Mouse (Mus musculus) MEL (cell line): ENCODE measurements around the gene Rapgef4. TPM values are rescaled to one million over a fixed set of nuclear protein-coding genes. Genes with fewer than 3 reads are reported as not detected.

Experiments used
- DNase-seq: peaks from one replicate; pipeline ENCODE4 v3.0.0; 2011; ENCODE audit warnings: low read depth, low spot score
- H3K27ac ChIP-seq: 2 replicates; pipeline ENCODE4 v1.5.1; 2012; ENCODE audit warnings: low read depth, mild to moderate bottlenecking, control low read depth, low read length, moderate library complexity; ENCODE audit not compliant: control insufficient read depth
- H3K27me3 ChIP-seq, 2 experiments: fragments of 150-350 bp in 1 of 2; sonication (generic) in 1 of 2; 2 replicates each; pipeline ENCODE4 v1.6.1; 2012; ENCODE audit warnings: low read length in 2 of 2, mild to moderate bottlenecking in 2 of 2, improper control_type of control experiment in 1 of 2, moderate library complexity in 1 of 2; ENCODE audit not compliant: insufficient read depth in 2 of 2, control insufficient read depth in 1 of 2
- H3K36me3 ChIP-seq, 2 experiments: 2 replicates each; pipeline ENCODE4 v1.6.1; 2012 to 2014; ENCODE audit warnings: low read length in 2 of 2, improper control_type of control experiment in 1 of 2, inconsistent platforms in 1 of 2, mild to moderate bottlenecking in 1 of 2; ENCODE audit not compliant: insufficient read depth in 2 of 2, control insufficient read depth in 1 of 2
- H3K4me1 ChIP-seq, 2 experiments: fragments of 150-350 bp in 1 of 2; sonication (generic) in 1 of 2; 2 replicates each; pipeline ENCODE4 v1.6.1; 2012; ENCODE audit warnings: low read length in 2 of 2, improper control_type of control experiment in 1 of 2, mild to moderate bottlenecking in 1 of 2; ENCODE audit not compliant: insufficient read depth in 2 of 2, control insufficient read depth in 1 of 2
- H3K4me3 ChIP-seq, 2 experiments: fragments of 150-350 bp in 1 of 2; sonication (generic) in 1 of 2; 2 replicates each; pipeline ENCODE4 v1.5.1; 2012; ENCODE audit warnings: low read depth in 2 of 2, low read length in 2 of 2, mild to moderate bottlenecking in 2 of 2, moderate library complexity in 2 of 2, control low read depth in 1 of 2, improper control_type of control experiment in 1 of 2; ENCODE audit not compliant: control insufficient read depth in 1 of 2, insufficient read depth in 1 of 2
- H3K79me2 ChIP-seq: 2 replicates; pipeline ENCODE4 v1.6.1; 2012; ENCODE audit warnings: mild to moderate bottlenecking, low read length, moderate library complexity; ENCODE audit not compliant: control insufficient read depth, poor library complexity, insufficient read depth
- H3K9ac ChIP-seq: 2 replicates; pipeline ENCODE4 v1.6.1; 2012; ENCODE audit warnings: low read depth, mild to moderate bottlenecking, control low read depth, low read length, moderate library complexity; ENCODE audit not compliant: control insufficient read depth, poor library complexity, severe bottlenecking
- H3K9me3 ChIP-seq: fragments of 150-350 bp; sonication (generic); replicated peaks from 2 replicates; pipeline ENCODE4 v1.6.1; 2012; ENCODE audit warnings: mild to moderate bottlenecking, low read length, improper control_type of control experiment, moderate library complexity; ENCODE audit not compliant: insufficient read depth
- BHLHE40 ChIP-seq: IDR thresholded peaks from 2 replicates; pipeline ENCODE4 v1.6.1; 2012; ENCODE audit warnings: low read depth, mild to moderate bottlenecking, inconsistent platforms, low read length, improper control_type of control experiment, borderline replicate concordance
- CHD1 ChIP-seq: IDR thresholded peaks from 2 replicates; pipeline ENCODE4 v1.6.1; 2012; ENCODE audit warnings: low read depth, mild to moderate bottlenecking, inconsistent platforms, low read length, improper control_type of control experiment
- CTCF ChIP-seq, 3 experiments: IDR thresholded peaks in 2 of 3; conservative IDR thresholded peaks in 1 of 3; 2 replicates each; pipeline ENCODE4 v1.5.1; 2011 to 2012; ENCODE audit warnings: low read length in 3 of 3, low read depth in 2 of 3, mild to moderate bottlenecking in 2 of 3, improper control_type of control experiment in 1 of 3, inconsistent platforms in 1 of 3, mixed read lengths in 1 of 3, moderate library complexity in 1 of 3; ENCODE audit not compliant: control insufficient read depth in 1 of 3, insufficient read depth in 1 of 3, poor library complexity in 1 of 3, severe bottlenecking in 1 of 3
- E2F4 ChIP-seq: IDR thresholded peaks from 2 replicates; pipeline ENCODE4 v1.6.1; 2011; ENCODE audit warnings: low read depth, low read length, improper control_type of control experiment, borderline replicate concordance
- ELF1 ChIP-seq: IDR thresholded peaks from 2 replicates; pipeline ENCODE4 v1.6.1; 2014; ENCODE audit warnings: low read depth, mild to moderate bottlenecking, inconsistent platforms, low read length, improper control_type of control experiment, moderate library complexity
- EP300 ChIP-seq, 2 experiments: IDR thresholded peaks; 2 replicates each; pipeline ENCODE4 v1.6.1; 2011; ENCODE audit warnings: improper control_type of control experiment in 2 of 2, low read length in 2 of 2, low read depth in 1 of 2, mild to moderate bottlenecking in 1 of 2
- GABPA ChIP-seq: IDR thresholded peaks from 2 replicates; pipeline ENCODE4 v1.6.1; 2012; ENCODE audit warnings: low read depth, mild to moderate bottlenecking, inconsistent platforms, low read length, improper control_type of control experiment, moderate library complexity
- HCFC1 ChIP-seq: IDR thresholded peaks from 2 replicates; pipeline ENCODE4 v1.6.1; 2012; ENCODE audit warnings: low read depth, mild to moderate bottlenecking, inconsistent platforms, low read length, improper control_type of control experiment, moderate library complexity
- JUND ChIP-seq: IDR thresholded peaks from 2 replicates; pipeline ENCODE4 v1.6.1; 2011; ENCODE audit warnings: low read depth, mild to moderate bottlenecking, improper control_type of control experiment, low read length
- KAT2A ChIP-seq: conservative IDR thresholded peaks from 2 replicates; pipeline ENCODE4 v1.6.1; 2012; ENCODE audit warnings: low read depth, low read length, improper control_type of control experiment, inconsistent platforms
- MAFK ChIP-seq: IDR thresholded peaks from 2 replicates; pipeline ENCODE4 v1.6.1; 2011; ENCODE audit warnings: low read depth, mild to moderate bottlenecking, low read length, improper control_type of control experiment, borderline replicate concordance
- MAX ChIP-seq: IDR thresholded peaks from 2 replicates; pipeline ENCODE4 v1.6.1; 2011; ENCODE audit warnings: low read length, improper control_type of control experiment
- MAZ ChIP-seq: IDR thresholded peaks from 2 replicates; pipeline ENCODE4 v1.6.1; 2012; ENCODE audit warnings: low read depth, mild to moderate bottlenecking, inconsistent platforms, low read length, improper control_type of control experiment
- MEF2A ChIP-seq: IDR thresholded peaks from 2 replicates; pipeline ENCODE4 v1.6.1; 2014; ENCODE audit warnings: low read depth, mild to moderate bottlenecking, inconsistent platforms, low read length, improper control_type of control experiment; ENCODE audit not compliant: poor library complexity, insufficient replicate concordance, severe bottlenecking; ENCODE audit errors: extremely low read depth
- MYB ChIP-seq: IDR thresholded peaks from 2 replicates; pipeline ENCODE4 v1.6.1; 2011; ENCODE audit warnings: mild to moderate bottlenecking, low read depth, low read length, improper control_type of control experiment
- NRF1 ChIP-seq: IDR thresholded peaks from 2 replicates; pipeline ENCODE4 v1.6.1; 2014; ENCODE audit warnings: low read depth, mild to moderate bottlenecking, inconsistent platforms, low read length, improper control_type of control experiment, moderate library complexity; ENCODE audit not compliant: poor library complexity, insufficient read depth, severe bottlenecking
- POLR2AphosphoS2 ChIP-seq: IDR thresholded peaks from 2 replicates; pipeline ENCODE4 v1.6.1; 2011; ENCODE audit warnings: low read length, improper control_type of control experiment
- POLR2AphosphoS5 ChIP-seq: IDR thresholded peaks from 2 replicates; pipeline ENCODE4 v1.6.1; 2012; ENCODE audit warnings: low read depth, borderline replicate concordance, mild to moderate bottlenecking, inconsistent platforms, low read length, moderate library complexity, mixed read lengths
- RAD21 ChIP-seq: IDR thresholded peaks from 2 replicates; pipeline ENCODE4 v1.6.1; 2011; ENCODE audit warnings: mild to moderate bottlenecking, low read depth, low read length, improper control_type of control experiment
- RCOR1 ChIP-seq: IDR thresholded peaks from 2 replicates; pipeline ENCODE4 v1.6.1; 2012; ENCODE audit warnings: low read depth, mild to moderate bottlenecking, inconsistent platforms, low read length, improper control_type of control experiment
- SIN3A ChIP-seq: IDR thresholded peaks from 2 replicates; pipeline ENCODE4 v1.6.1; 2012; ENCODE audit warnings: low read length, improper control_type of control experiment, inconsistent platforms
- SMC3 ChIP-seq: IDR thresholded peaks from 2 replicates; pipeline ENCODE4 v1.6.1; 2011; ENCODE audit warnings: low read depth, low read length, improper control_type of control experiment
- TAL1 ChIP-seq: IDR thresholded peaks from 2 replicates; pipeline ENCODE4 v1.6.1; 2012; ENCODE audit warnings: mild to moderate bottlenecking, inconsistent platforms, low read length, moderate library complexity, mixed read lengths
- TBP ChIP-seq: IDR thresholded peaks from 2 replicates; pipeline ENCODE4 v1.8.0; 2011; ENCODE audit warnings: low read depth, low read length, improper control_type of control experiment
- USF1 ChIP-seq: IDR thresholded peaks from 2 replicates; pipeline ENCODE4 v1.6.1; 2014; ENCODE audit warnings: low read depth, mild to moderate bottlenecking, inconsistent platforms, low read length, improper control_type of control experiment, moderate library complexity
- USF2 ChIP-seq, 2 experiments: IDR thresholded peaks; 2 replicates each; pipeline ENCODE4 v1.6.1; 2011 to 2012; ENCODE audit warnings: improper control_type of control experiment in 2 of 2, low read length in 2 of 2, borderline replicate concordance in 1 of 2, inconsistent platforms in 1 of 2, low read depth in 1 of 2, mild to moderate bottlenecking in 1 of 2; ENCODE audit not compliant: insufficient read depth in 1 of 2
- ZC3H11A ChIP-seq: IDR thresholded peaks from 2 replicates; pipeline ENCODE4 v1.6.1; 2012; ENCODE audit warnings: low read depth, mild to moderate bottlenecking, inconsistent platforms, low read length, improper control_type of control experiment
- ZKSCAN1 ChIP-seq: IDR thresholded peaks from 2 replicates; pipeline ENCODE4 v1.6.1; 2012; ENCODE audit warnings: low read depth, mild to moderate bottlenecking, inconsistent platforms, low read length, improper control_type of control experiment, moderate library complexity
- ZNF384 ChIP-seq: IDR thresholded peaks from 2 replicates; pipeline ENCODE4 v1.6.1; 2012; ENCODE audit warnings: low read depth, mild to moderate bottlenecking, inconsistent platforms, low read length, improper control_type of control experiment
- polyA plus RNA-seq, 2 experiments: library from polyadenylated mRNA; stranded (reverse) in 1 of 2; unstranded in 1 of 2; fragments of >175 nt in 1 of 2; fragments of >200 nt in 1 of 2; gene quantifications; 2 replicates each; pipeline versions ENCODE4 v1.2.1 to v1.2.4; 2012; ENCODE audit warnings: low replicate concordance in 2 of 2, low read depth in 1 of 2; ENCODE audit not compliant: insufficient read length in 2 of 2, insufficient read depth in 1 of 2, missing spikeins in 1 of 2
- total RNA-seq: library from RNA; depleted of rRNA; stranded (reverse); fragments of 300-350 nt; gene quantifications from 2 replicates; pipeline ENCODE4 v1.2.3, GENCODE M21; 2012

Rapgef4 gene
- total and polyA plus RNA-seq, 3 experiments, result not detected

- TF ChIP-seq KAT2A (no peak), RCOR1 (no peak), GABPA (no peak), ZC3H11A (peak; percentile 68), POLR2AphosphoS2 (no peak), MAZ (no peak), BHLHE40 (no peak), ZNF384 (no peak), POLR2AphosphoS5 (no peak), NRF1 (no peak), CHD1 (no peak), SMC3 (peak; percentile 79), MAX (no peak), MAFK (no peak), TBP (no peak), USF2 (IDR thresholded peaks at IDR 0.05; ENCODE audit: borderline replicate concordance in 1 of 2, insufficient read depth in 1 of 2, low read depth in 1 of 2, low read length in 2 of 2) (no peak), SIN3A (no peak), CTCF (IDR thresholded peaks at IDR 0.05 in 2 of 3, conservative IDR thresholded peaks at IDR 0.05 in 1 of 3; ENCODE audit: control insufficient read depth in 1 of 3, insufficient read depth in 1 of 3, low read depth in 2 of 3, low read length in 3 of 3, poor library complexity in 1 of 3, severe bottlenecking in 1 of 3) (peak; percentile 88 to 90 (median 89)), MEF2A (no peak), RAD21 (peak; percentile 91)
- H3K9ac ChIP-seq, result no peak overlapping the region
- no peaks in the 10 kb centered on the region for H3K4me1 ChIP-seq
- H3K79me2 ChIP-seq, result no peaks in the 10 kb centered on the region
- H3K4me3 ChIP-seq, result no peak overlapping the region
- no peaks in the 10 kb centered on the region for H3K9me3 ChIP-seq
- H3K27me3 ChIP-seq, result peaks cover 0 to 12% of the 10 kb centered on the region in 2 experiments; a peak in 3 of 4 replicates
- H3K36me3 ChIP-seq, result no peaks in the 10 kb centered on the region
- H3K27ac ChIP-seq, result no peak overlapping the region
- DNase-seq, result peak; percentile 70
These were observed 253.9 kb downstream of the Rapgef4 start for GRCm38 (mm10) chr2:72234943-72235342.

- Histone ChIP-seq H3K27ac (no peak overlapping the region), H3K9me3 (no peaks in the 10 kb centered on the region)
- TF ChIP-seq ZKSCAN1, result no peak
- no peak for TF ChIP-seq USF1
- no peak for TF ChIP-seq ELF1
- no peak for TF ChIP-seq ZNF384
- no peak for TF ChIP-seq GABPA
- TF ChIP-seq MAX, result no peak
- TF ChIP-seq POLR2AphosphoS2, result no peak
- TF ChIP-seq HCFC1, result no peak
- no peak for TF ChIP-seq KAT2A
- TF ChIP-seq CTCF (IDR thresholded peaks at IDR 0.05 in 2 of 3, conservative IDR thresholded peaks at IDR 0.05 in 1 of 3; ENCODE audit: control insufficient read depth in 1 of 3, insufficient read depth in 1 of 3, low read depth in 2 of 3, low read length in 3 of 3, poor library complexity in 1 of 3, severe bottlenecking in 1 of 3), result no peak
- TF ChIP-seq MYB, result no peak
- TF ChIP-seq MAFK, result no peak
- TF ChIP-seq E2F4, result no peak
- TF ChIP-seq SMC3, result no peak
- no peak for TF ChIP-seq TAL1
- TF ChIP-seq EP300 (IDR thresholded peaks at IDR 0.05; ENCODE audit: low read depth in 1 of 2, low read length in 2 of 2), result no peak
- no peak for TF ChIP-seq MEF2A
- TF ChIP-seq JUND, result no peak
- TF ChIP-seq POLR2AphosphoS5, result no peak
These were observed 254.4 kb downstream of the Rapgef4 start for GRCm38 (mm10) chr2:72235361-72235901.

More at GRCm38 (mm10) chr2:72235361-72235901, 254.4 kb downstream of the Rapgef4 start:
- H3K36me3 ChIP-seq, result no peaks in the 10 kb centered on the region
- peaks cover 0 to 12% of the 10 kb centered on the region in 2 experiments; a peak in 3 of 4 replicates for H3K27me3 ChIP-seq
- no peak overlapping the region for H3K4me3 ChIP-seq
- no peak for DNase-seq
- H3K9ac ChIP-seq, result no peak overlapping the region
- no peaks in the 10 kb centered on the region for H3K79me2 ChIP-seq
- no peaks in the 10 kb centered on the region for H3K4me1 ChIP-seq
